Mouse (Mus musculus): ENCODE data around the gene Slc7a11. TPM values are rescaled to one million over a fixed set of nuclear protein-coding genes. Genes with fewer than 3 reads are reported as not detected.
A peak's percentile ranks its signal among the peaks of the same experiment; 100 is the strongest.

Slc7a11 gene
- polyA plus RNA-seq, 1 experiment from 2014 or later = 3.5 TPM

- Histone ChIP-seq H3K9ac (replicated peaks) (no peak overlapping the region), H3K4me1 (replicated peaks) (peaks cover 3% of the 10 kb centered on the region; the same call in 1 of the 2 replicates), H3K4me3 (replicated peaks) (no peak overlapping the region), H3K27ac (no peak overlapping the region), H3K36me3 (no peaks in the 10 kb centered on the region), H3K4me2 (no peak overlapping the region), H3K27me3 (no peaks in the 10 kb centered on the region), H3K9me3 (peaks cover 4% of the 10 kb centered on the region)
- ATAC-seq (ENCODE audit: insufficient number of reproducible peaks, insufficient read depth, low FRiP score, low TSS enrichment, low read depth) = no peak
- WGBS = 94% methylated on average over 6 of the region's 6 CpGs
These were observed 54.6 kb downstream of the Slc7a11 start for GRCm38 (mm10) chr3:50388786-50389185.

GRCm38 (mm10) chr3:50388288-50388687, 55.1 kb downstream of the Slc7a11 start:
- H3K36me3 ChIP-seq = no peaks in the 10 kb centered on the region
- H3K4me2 ChIP-seq = no peak overlapping the region
- H3K4me1 ChIP-seq (replicated peaks) = peaks cover 3% of the 10 kb centered on the region; the same call in 1 of the 2 replicates
- no peak overlapping the region for H3K4me3 ChIP-seq (replicated peaks)
- H3K9me3 ChIP-seq = peaks cover 4% of the 10 kb centered on the region
- H3K27me3 ChIP-seq = no peaks in the 10 kb centered on the region
- 26% methylated on average over 9 of the region's 9 CpGs for WGBS
- no peak for ATAC-seq (ENCODE audit: insufficient number of reproducible peaks, insufficient read depth, low FRiP score, low TSS enrichment, low read depth)
- no peak overlapping the region for H3K27ac ChIP-seq
- no peak overlapping the region for H3K9ac ChIP-seq (replicated peaks)

- Histone ChIP-seq H3K9me3 (peaks cover 4% of the 10 kb centered on the region), H3K9ac (replicated peaks) (no peak overlapping the region), H3K27me3 (no peaks in the 10 kb centered on the region), H3K4me1 (replicated peaks) (peaks cover 11% of the 10 kb centered on the region), H3K27ac (peak overlapping the region; percentile 62; the same call in 1 of the 2 replicates), H3K36me3 (no peaks in the 10 kb centered on the region), H3K4me2 (no peak overlapping the region), H3K4me3 (replicated peaks) (no peak overlapping the region)
- ATAC-seq (ENCODE audit: insufficient number of reproducible peaks, insufficient read depth, low FRiP score, low TSS enrichment, low read depth) = no peak
- 57% methylated on average over 4 of the region's 4 CpGs for WGBS
These were observed 56.1 kb downstream of the Slc7a11 start for GRCm38 (mm10) chr3:50387280-50387679.

DNA sequence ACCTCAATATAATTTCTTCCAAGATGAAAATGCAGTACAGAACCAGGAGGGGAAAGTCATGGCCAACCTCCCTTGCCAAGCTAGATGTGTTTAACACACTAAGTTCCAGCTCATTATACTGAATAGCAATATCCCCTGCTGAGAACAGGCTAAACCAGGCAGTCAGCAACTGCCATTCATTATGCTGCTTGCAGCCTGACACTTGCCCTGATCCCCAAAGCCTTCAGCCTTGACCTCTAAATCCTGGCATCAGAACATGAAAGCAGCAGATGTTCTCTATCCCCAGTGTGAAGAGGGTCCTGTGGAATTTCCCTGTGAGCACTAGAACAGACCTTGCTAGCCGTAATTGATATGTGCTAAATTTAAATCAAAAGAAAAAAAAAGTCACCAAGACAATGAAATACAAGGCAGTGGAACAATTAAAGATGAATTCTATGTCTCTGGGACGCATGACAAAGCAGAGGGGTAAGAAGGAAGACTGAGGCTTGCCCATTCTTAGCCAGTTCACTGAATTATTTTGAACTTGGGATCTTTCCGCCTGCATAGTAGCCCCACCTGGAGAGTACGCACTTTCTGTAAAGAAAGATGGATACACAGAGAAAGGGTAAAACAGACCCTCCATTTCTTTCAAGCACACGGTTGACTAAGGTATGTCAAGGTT, 56.7 kb downstream of the Slc7a11 start:
- Histone ChIP-seq H3K27ac (peak overlapping the region; percentile 69), H3K36me3 (no peaks in the 10 kb centered on the region), H3K4me2 (no peak overlapping the region), H3K4me1 (replicated peaks) (peaks cover 14% of the 10 kb centered on the region), H3K9me3 (peaks cover 4% of the 10 kb centered on the region), H3K4me3 (replicated peaks) (no peak overlapping the region), H3K9ac (replicated peaks) (no peak overlapping the region), H3K27me3 (no peaks in the 10 kb centered on the region)
- ATAC-seq (ENCODE audit: insufficient number of reproducible peaks, insufficient read depth, low FRiP score, low TSS enrichment, low read depth) = peak; percentile 32; the same call in 1 of the 2 replicates
- 37% methylated on average over 5 of the region's 5 CpGs for WGBS

- H3K9ac ChIP-seq (replicated peaks) = no peak overlapping the region
- 22% methylated on average over 6 of the region's 6 CpGs for WGBS
- peaks cover 14% of the 10 kb centered on the region for H3K4me1 ChIP-seq (replicated peaks)
- no peaks in the 10 kb centered on the region for H3K36me3 ChIP-seq
- H3K9me3 ChIP-seq = peaks cover 4% of the 10 kb centered on the region
- H3K4me3 ChIP-seq (replicated peaks) = no peak overlapping the region
- H3K4me2 ChIP-seq = no peak overlapping the region
- H3K27ac ChIP-seq = 0 out of 2 replicates have a peak overlapping the region, but pooled peaks have one; percentile 20
- H3K27me3 ChIP-seq = no peaks in the 10 kb centered on the region
- no peak for ATAC-seq (ENCODE audit: insufficient number of reproducible peaks, insufficient read depth, low FRiP score, low TSS enrichment, low read depth)
These were observed 57.3 kb downstream of the Slc7a11 start for GRCm38 (mm10) chr3:50386066-50386465.

DNA sequence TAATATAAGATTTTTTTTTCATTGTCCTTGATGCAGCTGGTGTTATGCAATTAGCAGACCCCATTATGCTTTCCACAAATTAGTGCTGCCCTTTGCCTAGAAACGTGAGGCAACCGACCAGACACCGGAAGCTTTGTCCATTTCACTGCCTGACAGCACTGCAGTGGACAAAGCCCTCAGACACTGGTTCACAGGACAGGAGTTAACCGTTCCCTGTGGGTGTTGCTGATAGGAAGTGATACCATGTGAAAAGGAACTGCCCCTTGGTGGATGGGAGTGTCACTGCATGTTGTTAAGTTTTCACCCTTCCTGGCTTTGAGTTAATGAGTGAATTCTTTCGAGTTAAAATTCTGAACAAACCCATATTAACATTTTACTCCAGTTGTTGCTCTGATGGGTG, 60.7 kb downstream of the Slc7a11 start:
- Histone ChIP-seq H3K4me3 (replicated peaks) (no peak overlapping the region), H3K36me3 (no peaks in the 10 kb centered on the region), H3K4me2 (peak overlapping the region; percentile 50), H3K27ac (peak overlapping the region; percentile 79), H3K4me1 (replicated peaks) (peaks cover 14% of the 10 kb centered on the region), H3K9ac (replicated peaks) (no peak overlapping the region; the same call in 1 of the 2 replicates), H3K9me3 (no peaks in the 10 kb centered on the region), H3K27me3 (no peaks in the 10 kb centered on the region)
- WGBS = 12% methylated on average over 5 of the region's 5 CpGs
- ATAC-seq (ENCODE audit: insufficient number of reproducible peaks, insufficient read depth, low FRiP score, low TSS enrichment, low read depth) = no peak

- H3K27me3 ChIP-seq = no peaks in the 10 kb centered on the region
- H3K27ac ChIP-seq = peak overlapping the region; percentile 79
- peak overlapping the region; percentile 31 for H3K4me3 ChIP-seq (replicated peaks)
- H3K4me1 ChIP-seq (replicated peaks) = peaks cover 14% of the 10 kb centered on the region
- peak overlapping the region; percentile 50 for H3K4me2 ChIP-seq
- WGBS = 20% methylated on average over 22 of the region's 22 CpGs
- H3K9ac ChIP-seq (replicated peaks) = peak overlapping the region; percentile 46; the same call in 1 of the 2 replicates
- no peaks in the 10 kb centered on the region for H3K9me3 ChIP-seq
- ATAC-seq (ENCODE audit: insufficient number of reproducible peaks, insufficient read depth, low FRiP score, low TSS enrichment, low read depth) = no peak
- no peaks in the 10 kb centered on the region for H3K36me3 ChIP-seq
These were observed 61.3 kb downstream of the Slc7a11 start for GRCm38 (mm10) chr3:50381861-50382693.

DNA sequence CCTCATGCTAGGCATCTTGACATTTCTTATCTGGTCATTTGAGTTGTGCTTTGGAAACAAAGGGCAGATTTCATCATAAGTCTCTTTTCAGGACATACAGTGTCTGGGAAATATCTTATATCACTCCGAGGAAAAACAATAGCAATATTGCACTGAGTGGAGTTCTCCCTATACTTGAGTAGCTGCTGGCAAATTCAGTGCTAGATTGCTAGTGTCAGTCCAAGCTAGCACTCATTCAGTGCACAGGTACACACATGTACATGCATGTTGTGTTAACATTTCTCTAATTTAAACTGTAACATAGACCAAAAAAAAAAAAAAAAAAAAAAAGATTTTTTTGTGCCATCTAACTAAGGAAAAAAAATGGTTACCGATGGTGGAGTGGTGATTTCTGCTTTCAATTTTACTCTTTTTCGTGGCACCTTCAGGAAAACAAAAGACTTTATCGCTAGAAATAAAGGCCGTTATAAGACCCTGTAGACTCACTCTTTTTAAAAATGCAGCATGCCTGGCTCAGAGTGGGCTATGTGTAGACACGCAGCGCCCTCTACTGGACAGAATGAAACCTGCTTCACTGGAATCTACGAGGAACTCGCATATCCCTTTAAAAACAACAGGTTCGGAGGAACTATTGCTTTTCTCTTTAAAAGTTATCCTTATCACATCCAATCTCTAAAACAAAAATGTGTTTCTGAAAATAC, 62.1 kb downstream of the Slc7a11 start:
- peaks cover 14% of the 10 kb centered on the region for H3K4me1 ChIP-seq (replicated peaks)
- ATAC-seq (ENCODE audit: insufficient number of reproducible peaks, insufficient read depth, low FRiP score, low TSS enrichment, low read depth) = peak; percentile 49; the same call in 1 of the 2 replicates
- H3K9ac ChIP-seq (replicated peaks) = 0 out of 2 replicates have a peak overlapping the region, but pooled peaks have one; percentile 31
- peak overlapping the region; percentile 31 for H3K4me3 ChIP-seq (replicated peaks)
- peak overlapping the region; percentile 50 for H3K4me2 ChIP-seq
- WGBS = 13% methylated on average over 10 of the region's 10 CpGs
- peak overlapping the region; percentile 79; the same call in 1 of the 2 replicates for H3K27ac ChIP-seq
- no peaks in the 10 kb centered on the region for H3K9me3 ChIP-seq
- H3K27me3 ChIP-seq = no peaks in the 10 kb centered on the region
- H3K36me3 ChIP-seq = no peaks in the 10 kb centered on the region

DNA sequence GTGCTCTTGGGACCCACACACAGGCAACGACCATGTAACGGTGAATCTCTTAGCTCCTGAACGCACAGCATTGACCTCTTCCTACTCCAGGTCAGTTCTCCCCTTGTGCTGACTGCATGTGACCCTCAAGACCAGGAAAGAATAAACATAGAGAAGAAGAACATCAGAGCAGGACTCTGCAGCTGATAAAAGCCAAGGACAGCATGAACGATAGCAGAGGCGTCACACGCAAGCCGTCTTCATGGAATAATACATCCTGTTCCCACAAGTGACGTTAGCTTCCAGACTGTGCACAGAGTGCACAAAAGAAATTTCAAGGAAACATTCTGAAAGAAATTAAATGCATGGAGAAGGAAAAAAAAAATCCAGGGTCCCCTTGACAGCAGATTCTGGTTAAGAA, 63.5 kb downstream of the Slc7a11 start:
- H3K27me3 ChIP-seq = no peaks in the 10 kb centered on the region
- no peak overlapping the region for H3K4me2 ChIP-seq
- H3K9ac ChIP-seq (replicated peaks) = no peak overlapping the region
- H3K9me3 ChIP-seq = no peaks in the 10 kb centered on the region
- no peak overlapping the region for H3K4me3 ChIP-seq (replicated peaks)
- WGBS = 73% methylated on average over 8 of the region's 8 CpGs
- no peaks in the 10 kb centered on the region for H3K36me3 ChIP-seq
- H3K4me1 ChIP-seq (replicated peaks) = peaks cover 11% of the 10 kb centered on the region
- ATAC-seq (ENCODE audit: insufficient number of reproducible peaks, insufficient read depth, low FRiP score, low TSS enrichment, low read depth) = no peak
- no peak overlapping the region for H3K27ac ChIP-seq

GRCm38 (mm10) chr3:50375477-50375876, 67.9 kb downstream of the Slc7a11 start:
- Histone ChIP-seq H3K4me3 (replicated peaks) (no peak overlapping the region), H3K36me3 (no peaks in the 10 kb centered on the region), H3K9ac (replicated peaks) (no peak overlapping the region), H3K4me1 (replicated peaks) (no peaks in the 10 kb centered on the region), H3K27ac (no peak overlapping the region), H3K4me2 (no peak overlapping the region), H3K27me3 (no peaks in the 10 kb centered on the region), H3K9me3 (no peaks in the 10 kb centered on the region)
- no peak for ATAC-seq (ENCODE audit: insufficient number of reproducible peaks, insufficient read depth, low FRiP score, low TSS enrichment, low read depth)

- ATAC-seq (ENCODE audit: insufficient number of reproducible peaks, insufficient read depth, low FRiP score, low TSS enrichment, low read depth) = no peak
- Histone ChIP-seq H3K27me3 (no peaks in the 10 kb centered on the region), H3K36me3 (no peaks in the 10 kb centered on the region), H3K4me1 (replicated peaks) (peaks cover 13% of the 10 kb centered on the region), H3K9ac (replicated peaks) (no peak overlapping the region), H3K27ac (no peak overlapping the region), H3K4me2 (no peak overlapping the region), H3K4me3 (replicated peaks) (no peak overlapping the region), H3K9me3 (no peaks in the 10 kb centered on the region)
- 94% methylated on average over 6 of the region's 6 CpGs for WGBS
These were observed 73.6 kb downstream of the Slc7a11 start for GRCm38 (mm10) chr3:50369791-50370190.

All from limb, embryonic 12.5 days (tissue).